Mouse (Mus musculus): ENCODE measurements around the gene Trim8. TPM values are rescaled to one million over a fixed set of nuclear protein-coding genes. Genes with fewer than 3 reads are reported as not detected.

Trim8 gene
- polyA plus RNA-seq, 1 experiment: 87.2 TPM

DNA sequence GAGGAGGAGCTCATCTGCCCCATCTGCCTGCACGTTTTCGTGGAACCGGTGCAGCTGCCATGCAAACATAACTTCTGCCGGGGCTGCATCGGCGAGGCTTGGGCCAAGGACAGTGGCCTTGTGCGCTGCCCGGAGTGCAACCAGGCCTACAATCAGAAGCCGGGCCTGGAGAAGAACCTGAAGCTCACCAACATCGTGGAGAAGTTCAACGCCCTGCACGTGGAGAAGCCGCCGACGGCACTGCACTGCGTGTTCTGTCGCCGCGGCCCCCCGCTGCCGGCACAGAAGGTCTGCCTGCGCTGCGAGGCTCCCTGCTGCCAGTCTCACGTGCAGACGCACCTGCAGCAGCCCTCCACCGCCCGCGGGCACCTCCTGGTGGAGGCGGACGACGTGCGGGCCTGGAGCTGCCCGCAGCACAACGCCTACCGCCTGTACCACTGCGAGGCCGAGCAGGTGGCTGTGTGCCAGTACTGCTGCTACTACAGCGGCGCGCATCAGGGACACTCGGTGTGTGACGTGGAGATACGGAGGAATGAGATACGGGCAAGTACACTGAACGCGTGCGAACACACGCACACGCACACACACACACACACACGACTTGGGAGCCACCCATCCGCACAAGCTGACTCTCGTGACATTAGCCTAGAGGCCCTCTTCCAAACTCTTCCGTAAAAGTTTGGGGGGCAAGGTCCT lies 1.1 kb downstream of the Trim8 start:
- under 1% methylated on average over 53 of the region's 53 CpGs for WGBS
- peak; percentile 81 for DNase-seq
- Histone ChIP-seq H3K4me3 (replicated peaks; ENCODE audit: extremely low read depth, low read depth, low read length) (peak overlapping the region; percentile 76), H3K4me1 (ENCODE audit: control insufficient read depth, insufficient read depth, low read length) (peaks cover 24% of the 10 kb centered on the region)
- TF ChIP-seq CTCF (IDR thresholded peaks at IDR 0.05; ENCODE audit: insufficient read depth, low read length) (no peak), POLR2A (IDR thresholded peaks at IDR 0.05; ENCODE audit: borderline replicate concordance, extremely low read depth, low read depth, low read length) (peak; percentile 66; the same call in 1 of the 2 replicates)

DNA sequence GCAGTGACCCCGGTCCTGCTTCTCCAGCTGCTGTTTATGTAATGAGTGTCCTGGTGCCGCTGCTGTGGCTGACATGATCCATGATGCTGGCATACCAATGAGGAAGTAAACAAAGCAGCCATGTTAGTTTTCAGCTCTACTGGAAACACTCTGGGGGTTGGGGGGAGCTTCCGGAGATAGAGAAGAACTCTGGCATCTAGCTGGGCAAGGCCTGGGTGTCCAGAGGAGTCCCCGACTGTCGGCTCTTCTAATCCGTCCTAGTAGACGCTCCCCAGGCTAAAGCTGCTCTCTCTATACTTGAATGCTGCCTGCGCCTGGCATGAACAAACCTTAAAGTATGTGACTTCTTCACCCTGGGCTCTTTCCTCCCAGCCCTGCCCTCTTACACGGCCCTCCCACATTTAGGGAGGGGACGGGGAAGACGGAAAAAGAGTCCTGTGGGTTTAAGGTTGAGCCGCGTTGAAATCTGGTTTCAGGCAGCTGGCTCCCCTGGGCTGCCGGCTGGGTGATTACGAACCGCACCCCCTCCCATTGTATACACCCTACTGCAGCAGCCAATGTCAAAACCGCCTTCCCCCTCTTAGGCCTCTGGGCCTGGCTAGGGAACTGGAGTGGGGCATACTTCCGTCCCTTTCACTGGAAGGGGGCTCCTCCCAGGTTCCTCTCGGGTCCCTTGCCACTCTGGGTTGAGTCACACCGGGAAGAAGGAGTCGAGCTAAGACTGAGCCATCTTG lies 2.0 kb downstream of the Trim8 start:
- no peak for TF ChIP-seq CTCF (IDR thresholded peaks at IDR 0.05; ENCODE audit: insufficient read depth, low read length)
- TF ChIP-seq POLR2A (IDR thresholded peaks at IDR 0.05; ENCODE audit: borderline replicate concordance, extremely low read depth, low read depth, low read length): peak; percentile 52; the same call in 1 of the 2 replicates
- H3K4me1 ChIP-seq (ENCODE audit: control insufficient read depth, insufficient read depth, low read length): peaks cover 33% of the 10 kb centered on the region
- peak; percentile 85 for DNase-seq
- WGBS: under 1% methylated on average over 21 of the region's 21 CpGs
- H3K4me3 ChIP-seq (replicated peaks; ENCODE audit: extremely low read depth, low read depth, low read length): peak overlapping the region; percentile 76

DNA sequence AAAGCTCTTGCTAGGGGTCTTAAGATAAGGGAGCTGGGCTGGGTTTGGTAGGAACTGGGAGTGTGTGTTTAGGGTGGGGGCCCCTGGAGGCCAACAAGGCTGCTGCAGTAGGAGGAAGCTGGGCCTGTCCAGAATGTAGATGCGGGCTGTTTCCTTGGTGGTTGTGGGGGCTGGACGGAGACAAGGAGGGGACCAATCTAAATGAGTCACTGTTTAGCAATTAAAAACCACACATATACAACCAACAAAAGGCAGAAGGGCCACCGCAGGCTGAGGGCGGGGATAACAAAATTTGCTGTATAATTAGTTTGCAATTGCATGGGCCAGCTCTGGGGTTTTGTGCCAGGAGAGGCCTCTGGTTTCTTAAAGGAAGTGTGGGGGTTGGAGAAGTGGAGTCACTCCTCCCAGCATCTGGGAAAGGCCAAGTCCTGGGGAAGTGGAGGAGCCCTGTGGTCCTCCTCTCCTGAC lies 2.6 kb downstream of the Trim8 start:
- WGBS: 1% methylated on average over 4 of the region's 4 CpGs
- no peak for DNase-seq
- H3K4me3 ChIP-seq (replicated peaks; ENCODE audit: extremely low read depth, low read depth, low read length): peak overlapping the region; percentile 76
- 0 out of 2 replicates have a peak, but pooled peaks have one; percentile 19 for TF ChIP-seq CTCF (IDR thresholded peaks at IDR 0.05; ENCODE audit: insufficient read depth, low read length)
- no peak for TF ChIP-seq POLR2A (IDR thresholded peaks at IDR 0.05; ENCODE audit: borderline replicate concordance, extremely low read depth, low read depth, low read length)
- peaks cover 39% of the 10 kb centered on the region for H3K4me1 ChIP-seq (ENCODE audit: control insufficient read depth, insufficient read depth, low read length)

GRCm38 (mm10) chr19:46504822-46505417 lies 3.4 kb downstream of the Trim8 start:
- WGBS: 21% methylated on average over 9 of the region's 9 CpGs
- DNase-seq: peak; percentile 44
- Histone ChIP-seq H3K4me1 (ENCODE audit: control insufficient read depth, insufficient read depth, low read length) (peaks cover 45% of the 10 kb centered on the region), H3K4me3 (replicated peaks; ENCODE audit: extremely low read depth, low read depth, low read length) (peak overlapping the region; percentile 76)
- no peak for TF ChIP-seq CTCF (IDR thresholded peaks at IDR 0.05; ENCODE audit: insufficient read depth, low read length)

DNA sequence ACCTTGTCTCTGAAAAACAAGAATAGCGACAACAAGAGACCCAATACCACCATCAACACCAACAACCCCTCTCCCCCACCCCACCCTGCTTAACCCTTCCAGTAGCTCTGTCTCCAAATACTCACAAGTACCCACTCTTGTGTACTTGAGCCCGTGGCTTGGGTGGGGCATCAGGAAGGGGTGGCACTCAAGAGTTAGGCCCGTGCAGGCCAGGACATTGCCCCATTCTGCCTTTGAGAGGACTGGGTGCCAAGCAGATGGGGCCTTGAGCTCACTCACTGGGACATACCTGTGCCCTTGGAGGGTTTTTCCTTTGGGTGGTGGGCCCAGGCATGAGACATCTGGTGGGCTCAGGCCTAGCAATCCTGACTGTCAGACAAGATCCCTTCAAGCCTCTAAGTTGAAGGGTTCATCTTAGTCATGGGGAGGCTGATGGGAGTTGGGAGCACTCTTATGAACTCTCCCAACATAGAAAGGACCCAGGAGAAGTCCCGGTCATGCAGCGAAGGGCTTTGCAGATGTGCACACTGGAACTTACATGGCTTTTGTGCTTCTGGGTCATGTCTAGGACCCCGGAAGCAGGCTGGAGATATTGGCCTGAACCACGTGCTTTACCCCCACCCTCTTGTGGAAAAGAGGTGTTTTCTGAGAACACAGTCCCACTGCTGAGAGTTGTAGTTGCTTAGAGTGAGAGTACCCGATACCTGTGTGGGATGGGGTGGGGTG lies 4.3 kb downstream of the Trim8 start:
- H3K4me3 ChIP-seq (replicated peaks; ENCODE audit: extremely low read depth, low read depth, low read length): peak overlapping the region; percentile 76
- TF ChIP-seq CTCF (IDR thresholded peaks at IDR 0.05; ENCODE audit: insufficient read depth, low read length): no peak
- TF ChIP-seq POLR2A (IDR thresholded peaks at IDR 0.05; ENCODE audit: borderline replicate concordance, extremely low read depth, low read depth, low read length): no peak
- peaks cover 50% of the 10 kb centered on the region for H3K4me1 ChIP-seq (ENCODE audit: control insufficient read depth, insufficient read depth, low read length)
- peak; percentile 47 for DNase-seq
- 17% methylated on average over 8 of the region's 8 CpGs for WGBS

- DNase-seq: no peak
- WGBS: 7% methylated on average over 3 of the region's 3 CpGs
- TF ChIP-seq CTCF (IDR thresholded peaks at IDR 0.05; ENCODE audit: insufficient read depth, low read length): no peak
- no peak for TF ChIP-seq POLR2A (IDR thresholded peaks at IDR 0.05; ENCODE audit: borderline replicate concordance, extremely low read depth, low read depth, low read length)
- H3K4me1 ChIP-seq (ENCODE audit: control insufficient read depth, insufficient read depth, low read length): peaks cover 54% of the 10 kb centered on the region
- peak overlapping the region; percentile 31 for H3K4me3 ChIP-seq (replicated peaks; ENCODE audit: extremely low read depth, low read depth, low read length)
Observed at GRCm38 (mm10) chr19:46506372-46506717, 4.8 kb downstream of the Trim8 start.

- Histone ChIP-seq H3K4me1 (ENCODE audit: control insufficient read depth, insufficient read depth, low read length) (peaks cover 58% of the 10 kb centered on the region), H3K4me3 (replicated peaks; ENCODE audit: extremely low read depth, low read depth, low read length) (no peak overlapping the region)
- peak; percentile 9 for DNase-seq
- 42% methylated on average over 8 of the region's 8 CpGs for WGBS
- TF ChIP-seq POLR2A (IDR thresholded peaks at IDR 0.05; ENCODE audit: borderline replicate concordance, extremely low read depth, low read depth, low read length): no peak
- no peak for TF ChIP-seq CTCF (IDR thresholded peaks at IDR 0.05; ENCODE audit: insufficient read depth, low read length)
Observed at GRCm38 (mm10) chr19:46507181-46507581, 5.7 kb downstream of the Trim8 start.

DNA sequence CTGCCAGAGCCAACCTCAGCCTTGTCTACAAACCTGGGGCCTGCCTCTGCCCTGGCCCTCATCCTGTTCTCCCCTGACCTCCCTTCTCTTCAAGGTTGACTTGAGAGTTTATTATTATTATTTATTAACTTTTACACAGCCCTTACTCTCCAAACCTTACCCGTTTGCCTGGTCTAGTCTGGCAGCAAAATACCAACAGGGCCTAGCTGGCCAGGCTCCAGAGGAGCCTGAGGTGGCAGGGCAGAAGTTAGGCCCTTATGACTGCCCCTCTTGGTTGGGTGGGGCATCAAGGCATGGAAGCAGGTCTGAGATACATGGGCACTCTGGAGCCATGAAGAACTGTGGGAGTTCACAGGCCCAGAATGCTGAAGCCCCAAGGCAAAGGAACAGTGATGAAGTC lies 6.3 kb downstream of the Trim8 start:
- peaks cover 59% of the 10 kb centered on the region for H3K4me1 ChIP-seq (ENCODE audit: control insufficient read depth, insufficient read depth, low read length)
- DNase-seq: peak; percentile 41
- 11% methylated on average over 1 of the region's 1 CpGs for WGBS
- TF ChIP-seq POLR2A (IDR thresholded peaks at IDR 0.05; ENCODE audit: borderline replicate concordance, extremely low read depth, low read depth, low read length) (no peak), CTCF (IDR thresholded peaks at IDR 0.05; ENCODE audit: insufficient read depth, low read length) (no peak)
- no peak overlapping the region for H3K4me3 ChIP-seq (replicated peaks; ENCODE audit: extremely low read depth, low read depth, low read length)

GRCm38 (mm10) chr19:46508738-46509137 lies 7.2 kb downstream of the Trim8 start:
- WGBS: 34% methylated on average over 3 of the region's 3 CpGs
- Histone ChIP-seq H3K4me3 (replicated peaks; ENCODE audit: extremely low read depth, low read depth, low read length) (no peak overlapping the region), H3K4me1 (ENCODE audit: control insufficient read depth, insufficient read depth, low read length) (peaks cover 63% of the 10 kb centered on the region)
- peak; percentile 32 for DNase-seq
- TF ChIP-seq POLR2A (IDR thresholded peaks at IDR 0.05; ENCODE audit: borderline replicate concordance, extremely low read depth, low read depth, low read length) (no peak), CTCF (IDR thresholded peaks at IDR 0.05; ENCODE audit: insufficient read depth, low read length) (no peak)
